Mouse (Mus musculus) heart, embryonic 10.5 days (tissue): ENCODE data around the gene Smarcb1. TPM values are rescaled to one million over a fixed set of nuclear protein-coding genes. Genes with fewer than 3 reads are reported as not detected.
A peak's percentile ranks its signal among the peaks of the same experiment; 100 is the strongest.
"Not testable (repeated sequence)": the region's sequence is repeated elsewhere in the genome, so short reads cannot be mapped to it uniquely, and the experiment has no call there.

Source experiments
- DNase-seq: peaks from one replicate; pipeline ENCODE4 v3.0.0-alpha.2; 2017; ENCODE audit warnings: low spot score
- H3K27ac ChIP-seq: fragments of 300-500 bp; sonication (generic); 2 replicates; pipeline ENCODE4 v1.5.1; 2016; ENCODE audit warnings: mild to moderate bottlenecking
- H3K27me3 ChIP-seq: fragments of 300-500 bp; sonication (generic); 2 replicates; pipeline ENCODE4 v1.6.1; 2016; ENCODE audit warnings: mild to moderate bottlenecking; ENCODE audit not compliant: poor library complexity, insufficient read depth, severe bottlenecking
- H3K36me3 ChIP-seq: fragments of 300-500 bp; sonication (generic); 2 replicates; pipeline ENCODE4 v1.6.1; 2016; ENCODE audit warnings: mild to moderate bottlenecking, moderate library complexity
- H3K4me1 ChIP-seq: fragments of 300-500 bp; sonication (generic); 2 replicates; pipeline ENCODE4 v1.6.1; 2016; ENCODE audit warnings: mild to moderate bottlenecking
- H3K4me3 ChIP-seq: fragments of 300-500 bp; sonication (generic); 2 replicates; pipeline ENCODE4 v1.5.1; 2016; ENCODE audit warnings: mild to moderate bottlenecking, moderate library complexity
- H3K9me3 ChIP-seq: fragments of 300-500 bp; sonication (generic); 2 replicates; pipeline ENCODE4 v1.6.1; 2016; ENCODE audit warnings: mild to moderate bottlenecking, moderate library complexity
- WGBS: fragments of 180-500 bp; shearing (Covaris S2); methylation state at CpG from one replicate; pipeline ENCODE4 v1.1.7; 2016; 5-methylcytosine and 5-hydroxymethylcytosine counted together
- polyA plus RNA-seq: library from polyadenylated mRNA; unstranded; fragments of >200 nt; fragmentation: Nextera tagmentation; extraction: Ambion mirVana; gene quantifications from 2 replicates; pipeline ENCODE4 v1.2.1, GENCODE M21; 2016

The Smarcb1 gene
- polyA plus RNA-seq, 1 experiment from 2014 or later: 204 TPM

DNA sequence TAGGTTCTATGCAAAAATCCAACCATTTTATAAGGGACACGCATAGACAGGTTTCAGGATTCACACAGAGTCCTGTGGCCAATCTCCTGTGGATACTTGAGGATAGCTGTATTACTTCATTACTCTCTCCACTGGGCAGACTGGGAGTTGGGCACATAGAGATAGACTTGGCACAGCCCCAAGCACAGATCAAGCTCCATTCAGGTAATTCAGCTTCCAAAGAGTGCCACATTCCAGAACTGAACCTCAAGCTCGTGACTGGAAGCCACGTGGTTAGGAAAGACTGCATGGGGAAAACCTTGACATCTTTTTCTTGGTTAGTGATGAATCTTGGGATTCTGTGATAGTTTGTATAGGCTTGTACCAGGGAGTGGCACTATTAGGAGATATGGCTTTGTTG is 42.6 kb downstream of the Smarcb1 start:
- 91% methylated on average over 3 of the region's 3 CpGs for WGBS
- H3K27me3 ChIP-seq: peaks cover 3% of the 10 kb centered on the region; the same call in 1 of the 2 replicates
- no peaks in the 10 kb centered on the region for H3K36me3 ChIP-seq
- peaks cover 14% of the 10 kb centered on the region for H3K4me1 ChIP-seq
- H3K9me3 ChIP-seq: no peaks in the 10 kb centered on the region
- H3K4me3 ChIP-seq: no peak overlapping the region
- no peak for DNase-seq
- H3K27ac ChIP-seq: no peak overlapping the region

DNA sequence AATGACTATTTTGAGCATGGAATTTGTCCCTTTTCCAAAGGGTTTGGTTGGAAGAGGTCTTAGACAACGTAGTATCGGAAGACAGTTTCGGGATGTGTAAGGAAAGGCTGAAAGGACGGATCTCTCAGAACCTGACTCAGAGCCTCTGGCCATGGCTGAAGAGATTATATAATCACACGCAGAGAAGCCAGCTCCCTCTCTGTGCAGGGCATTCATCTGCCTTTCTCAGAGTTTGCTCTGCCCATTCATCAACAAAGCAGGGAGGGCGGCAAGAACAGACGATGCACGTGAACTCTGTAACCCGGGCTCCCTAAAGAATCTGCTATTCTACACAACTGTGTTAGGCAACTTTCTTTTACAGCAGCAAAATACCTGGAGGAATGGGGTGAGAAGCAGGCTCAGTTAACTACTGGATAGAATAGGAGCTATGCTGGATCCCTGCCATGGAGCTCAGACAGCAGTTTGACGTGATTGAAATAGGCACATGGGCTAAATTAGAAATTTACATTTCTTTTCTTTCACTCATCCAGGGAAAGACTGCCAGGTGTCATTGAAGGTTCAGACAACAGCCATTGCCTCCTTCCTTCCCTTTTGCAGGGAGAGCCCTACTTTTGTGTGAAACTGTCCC is 47.8 kb downstream of the Smarcb1 start:
- peak overlapping the region; percentile 87 for H3K27ac ChIP-seq
- H3K4me3 ChIP-seq: peak overlapping the region; percentile 56
- H3K4me1 ChIP-seq: peaks cover 18% of the 10 kb centered on the region
- H3K36me3 ChIP-seq: no peaks in the 10 kb centered on the region
- WGBS: 43% methylated on average over 10 of the region's 10 CpGs
- no peaks in the 10 kb centered on the region for H3K9me3 ChIP-seq
- H3K27me3 ChIP-seq: no peaks in the 10 kb centered on the region; the same call in 1 of the 2 replicates
- no peak for DNase-seq

DNA sequence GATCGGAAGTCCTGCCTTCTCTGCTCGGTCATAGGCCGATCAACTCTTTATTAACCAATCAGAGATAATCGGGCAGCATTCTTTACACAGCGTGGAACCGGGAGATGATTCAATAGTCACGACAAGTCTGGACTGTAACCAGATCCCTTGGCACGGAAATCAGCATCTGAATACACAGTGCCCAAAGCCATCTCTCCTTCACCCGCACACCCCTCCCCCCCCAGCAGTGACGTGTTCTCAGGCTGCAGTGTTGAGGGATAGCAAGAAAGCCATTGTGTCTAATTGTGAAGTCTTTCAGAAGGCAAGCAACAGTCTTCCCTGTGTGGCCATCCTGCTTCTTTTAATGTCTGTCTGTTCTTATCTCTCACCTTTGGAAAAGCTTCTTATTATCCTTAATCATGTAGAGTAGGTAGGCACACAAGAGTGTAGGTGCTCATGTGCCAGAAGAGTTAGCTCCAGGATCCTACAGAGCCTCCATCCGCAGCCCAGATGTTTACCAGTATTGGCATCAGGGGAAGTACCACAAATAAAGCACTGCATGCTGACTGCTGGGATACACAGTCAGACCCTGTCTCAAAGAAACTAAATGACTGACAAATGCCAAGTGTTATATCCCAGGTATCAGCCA is 48.4 kb downstream of the Smarcb1 start:
- H3K9me3 ChIP-seq: no peaks in the 10 kb centered on the region
- 3% methylated on average over 11 of the region's 11 CpGs for WGBS

DNA sequence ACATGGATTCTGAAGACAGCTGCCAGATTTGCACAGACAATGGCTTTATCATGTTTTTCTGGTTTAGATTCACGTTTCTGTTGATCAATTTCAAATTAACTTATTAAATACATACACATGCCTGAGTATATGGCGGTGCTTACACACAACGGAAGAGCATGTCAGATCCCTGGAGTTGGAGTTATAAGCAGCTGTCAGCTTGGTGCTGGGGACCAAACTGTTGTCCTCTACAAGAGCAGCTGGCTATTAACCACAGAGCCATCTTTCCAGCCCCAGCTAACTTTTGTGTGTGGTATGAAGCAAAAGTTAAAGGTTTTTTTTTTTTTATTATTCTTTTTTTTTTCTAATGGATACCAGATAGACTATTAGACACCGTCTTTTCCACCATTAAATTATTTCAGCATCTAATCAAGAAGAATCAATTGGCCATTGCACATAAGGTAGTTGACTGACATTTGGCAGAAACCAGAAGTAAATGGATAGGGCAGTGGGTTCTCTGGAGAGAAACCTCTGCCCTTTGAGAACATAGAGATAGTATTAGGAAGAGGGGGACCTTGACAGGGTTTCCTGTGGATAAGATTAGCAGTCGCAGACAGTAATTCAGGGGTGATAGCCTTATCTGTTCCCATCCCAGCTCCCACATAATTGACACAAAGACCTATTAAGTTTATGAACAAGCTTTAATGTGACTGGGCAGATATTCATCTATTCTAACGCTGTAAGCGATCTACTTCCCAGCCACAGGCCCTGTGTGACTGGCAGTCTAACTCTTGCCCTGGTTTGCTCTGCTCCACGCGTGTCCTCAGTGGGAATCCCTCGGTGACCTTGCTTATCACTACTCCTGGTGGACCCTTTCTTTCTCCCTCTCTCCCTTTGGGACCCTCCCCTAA is 49.1 kb downstream of the Smarcb1 start:
- Histone ChIP-seq H3K4me1 (peaks cover 18% of the 10 kb centered on the region), H3K9me3 (no peaks in the 10 kb centered on the region), H3K36me3 (no peaks in the 10 kb centered on the region), H3K4me3 (peak overlapping the region; percentile 56), H3K27me3 (no peaks in the 10 kb centered on the region; the same call in 1 of the 2 replicates), H3K27ac (peak overlapping the region; percentile 87)
- WGBS: 34% methylated on average over 10 of the region's 10 CpGs
- DNase-seq: no peak

More for the DNA sequence above, 48.4 kb downstream of the Smarcb1 start:
- H3K27ac ChIP-seq: peak overlapping the region; percentile 87
- H3K27me3 ChIP-seq: no peaks in the 10 kb centered on the region; the same call in 1 of the 2 replicates
- H3K4me1 ChIP-seq: peaks cover 18% of the 10 kb centered on the region
- no peaks in the 10 kb centered on the region for H3K36me3 ChIP-seq
- peak overlapping the region; percentile 56 for H3K4me3 ChIP-seq
- DNase-seq: peak; percentile 88

DNA sequence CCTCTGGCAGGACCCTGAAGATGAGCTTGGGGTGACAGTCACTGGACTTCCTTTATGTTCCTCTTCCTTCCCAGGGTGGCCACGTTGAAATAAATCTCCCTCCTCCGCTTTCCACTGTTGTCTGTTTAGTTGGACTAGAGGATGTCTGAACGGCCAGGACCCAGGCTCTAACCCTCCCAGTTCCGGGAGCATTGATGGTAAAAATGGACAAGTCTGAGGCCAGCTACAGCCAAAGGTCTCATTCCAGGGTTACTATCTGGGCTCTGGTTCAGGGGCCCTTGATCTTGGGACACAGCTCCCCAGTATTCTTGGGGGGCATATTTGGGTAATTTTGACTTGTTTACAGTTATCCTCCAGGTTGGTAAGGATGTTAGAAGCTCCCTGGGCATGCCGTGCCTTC is 59.8 kb downstream of the Smarcb1 start:
- Histone ChIP-seq H3K4me1 (peaks cover 39% of the 10 kb centered on the region), H3K36me3 (peaks cover 21% of the 10 kb centered on the region), H3K27me3 (no peaks in the 10 kb centered on the region), H3K9me3 (no peaks in the 10 kb centered on the region), H3K4me3 (no peak overlapping the region), H3K27ac (peak overlapping the region; percentile 100; the same call in 1 of the 2 replicates)
- 78% methylated on average over 5 of the region's 5 CpGs for WGBS
- DNase-seq: no peak

DNA sequence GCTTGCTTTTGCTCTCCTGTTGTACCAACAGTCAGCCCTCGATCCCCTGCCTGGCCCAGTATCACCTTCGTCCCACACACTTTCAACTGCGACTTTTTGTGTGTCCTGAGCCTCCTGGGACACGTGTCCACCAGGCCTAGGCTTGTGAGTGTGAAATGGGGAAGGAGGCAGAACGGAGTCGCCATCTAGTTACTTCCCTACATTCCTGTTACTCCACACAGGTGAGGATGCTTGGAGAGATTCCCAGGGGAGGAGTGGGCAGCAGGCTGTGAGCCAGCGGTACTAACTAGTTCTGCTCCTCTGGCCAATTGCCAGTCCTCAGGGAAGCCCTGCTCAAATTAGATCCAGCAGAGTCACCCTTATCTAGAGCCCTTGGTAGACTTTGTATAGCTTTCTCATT is 60.7 kb downstream of the Smarcb1 start:
- WGBS: 26% methylated on average over 7 of the region's 7 CpGs
- Histone ChIP-seq H3K9me3 (no peaks in the 10 kb centered on the region), H3K4me3 (no peak overlapping the region), H3K4me1 (peaks cover 39% of the 10 kb centered on the region), H3K27ac (peak overlapping the region; percentile 100), H3K36me3 (peaks cover 29% of the 10 kb centered on the region), H3K27me3 (no peaks in the 10 kb centered on the region)
- no peak for DNase-seq

DNA sequence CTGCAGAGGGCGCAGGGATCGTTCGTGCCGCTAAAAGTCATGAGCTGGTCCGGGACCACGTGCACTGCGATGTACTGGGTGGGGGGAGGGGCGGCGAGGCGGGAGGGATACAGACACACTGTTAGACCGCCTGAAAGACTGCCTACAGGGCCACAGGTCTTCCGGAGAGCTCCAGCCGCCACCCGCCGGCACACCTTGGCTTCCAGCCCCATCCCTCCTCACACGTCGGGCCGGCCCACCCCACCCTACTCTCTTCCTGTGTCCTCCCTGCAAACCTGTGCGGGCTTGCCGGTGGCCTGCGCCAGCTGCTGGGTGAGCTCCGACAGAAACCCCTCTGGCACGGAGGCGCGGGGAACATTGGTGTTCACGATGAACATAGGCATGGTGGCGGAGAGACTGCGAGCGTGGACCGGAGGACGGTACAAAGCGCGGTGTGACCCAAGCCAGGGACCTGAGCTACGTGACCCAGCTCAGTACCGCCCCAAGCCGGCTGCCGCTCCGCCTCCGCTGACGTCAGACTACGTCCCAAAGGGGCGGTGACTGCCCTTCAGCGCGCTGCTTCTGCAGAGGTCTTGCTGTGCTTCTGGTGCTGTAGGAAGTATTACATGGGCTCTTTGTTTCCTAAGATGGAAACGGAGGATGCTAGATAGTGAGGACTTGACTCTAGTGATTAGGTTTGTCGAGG is 61.5 kb downstream of the Smarcb1 start, which contains the start of gene Mif:
Gene Mif (minus strand): TSS at position 455 of the 685 bp plus-strand sequence.
- Histone ChIP-seq H3K27ac (peak within 1 kb of the TSS; percentile 100), H3K36me3 (peaks cover 29% of the 10 kb centered on the region), H3K4me1 (peaks cover 39% of the 10 kb centered on the region), H3K4me3 (peak within 1 kb of the TSS; percentile 88)
- peak; percentile 98 for DNase-seq
- H3K27me3 ChIP-seq, H3K9me3 ChIP-seq: not testable (repeated sequence)
- WGBS: under 1% methylated on average over 46 of the region's 46 CpGs

DNA sequence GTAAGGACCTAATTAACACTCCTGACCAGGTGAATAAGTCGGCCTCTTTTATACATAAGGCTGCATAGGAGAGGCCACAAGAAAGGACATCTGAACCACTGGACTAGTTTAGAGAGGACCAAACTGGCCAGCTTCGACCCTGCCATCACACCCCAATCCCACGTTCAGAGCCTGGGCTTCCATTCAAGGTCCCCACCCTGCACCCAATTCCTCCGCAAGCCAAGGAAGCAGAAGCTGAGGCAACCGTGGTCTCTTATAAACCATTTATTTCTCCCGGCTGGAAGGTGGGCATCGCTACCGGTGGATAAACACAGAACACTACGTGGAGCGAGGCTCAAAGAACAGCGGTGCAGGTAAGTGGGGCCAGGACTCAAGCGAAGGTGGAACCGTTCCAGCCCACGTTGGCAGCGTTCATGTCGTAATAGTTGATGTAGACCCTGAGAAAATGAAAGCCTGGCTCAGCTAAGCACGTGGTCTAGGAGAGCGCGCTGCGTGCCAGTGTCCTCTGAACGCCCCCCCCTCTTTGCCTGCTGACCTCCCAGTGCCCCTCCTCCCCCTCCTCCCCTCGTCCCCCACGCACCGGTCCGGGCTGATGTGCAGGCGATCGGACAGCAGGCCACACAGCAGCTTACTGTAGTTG is 62.2 kb downstream of the Smarcb1 start:
- H3K9me3 ChIP-seq: no peaks in the 10 kb centered on the region
- peaks cover 39% of the 10 kb centered on the region for H3K4me1 ChIP-seq
- DNase-seq: peak; percentile 89
- 2% methylated on average over 27 of the region's 27 CpGs for WGBS
- H3K27me3 ChIP-seq: no peaks in the 10 kb centered on the region
- H3K27ac ChIP-seq: peak overlapping the region; percentile 100
- H3K4me3 ChIP-seq: peak overlapping the region; percentile 88
- H3K36me3 ChIP-seq: peaks cover 29% of the 10 kb centered on the region

DNA sequence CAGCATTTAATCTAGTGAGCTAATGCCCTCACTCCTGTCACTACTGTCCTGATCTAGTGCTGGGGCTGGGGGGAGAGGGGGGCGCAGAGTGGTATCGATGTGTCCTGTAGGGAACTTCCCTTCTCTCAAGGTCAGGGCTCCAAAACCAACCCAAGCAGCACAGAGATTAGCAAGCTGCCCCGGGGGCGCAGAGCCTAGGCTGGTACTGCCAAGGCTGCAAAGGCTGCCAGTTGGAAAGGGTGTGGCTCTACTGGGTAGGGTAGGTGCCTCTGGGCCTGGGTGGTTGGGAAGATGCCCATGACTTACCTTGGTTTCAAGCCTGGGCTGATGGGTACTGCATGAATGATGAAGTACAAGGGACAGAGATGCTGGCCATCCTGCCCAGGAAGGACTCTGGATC is 63.8 kb downstream of the Smarcb1 start:
- no peak for DNase-seq
- peaks cover 29% of the 10 kb centered on the region for H3K36me3 ChIP-seq
- peaks cover 39% of the 10 kb centered on the region for H3K4me1 ChIP-seq
- WGBS: 93% methylated on average over 4 of the region's 4 CpGs
- no peaks in the 10 kb centered on the region for H3K9me3 ChIP-seq
- no peaks in the 10 kb centered on the region for H3K27me3 ChIP-seq
- 0 out of 2 replicates have a peak overlapping the region, but pooled peaks have one; percentile 1 for H3K4me3 ChIP-seq
- no peak overlapping the region for H3K27ac ChIP-seq

DNA sequence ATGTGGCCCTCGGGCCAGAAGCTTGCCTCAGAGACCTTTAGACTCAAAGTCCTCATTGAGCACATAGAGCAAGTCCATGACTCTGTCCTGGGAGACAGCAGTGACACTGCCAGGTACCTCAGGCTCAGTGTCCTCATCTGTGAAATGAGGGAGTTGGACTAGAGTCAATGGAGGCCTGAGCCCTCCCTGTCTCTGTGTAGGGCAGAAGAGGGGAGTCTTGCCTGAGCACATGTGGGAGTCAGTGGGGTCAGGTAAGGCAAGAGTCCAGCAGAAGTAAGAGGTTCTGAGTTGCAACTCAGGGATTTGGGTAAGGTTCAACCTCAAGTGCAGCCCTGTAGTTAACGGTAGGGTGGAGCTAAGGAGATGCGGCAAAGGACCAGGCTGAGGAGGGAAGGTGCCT is 64.4 kb downstream of the Smarcb1 start:
- DNase-seq: no peak
- Histone ChIP-seq H3K27ac (no peak overlapping the region), H3K4me3 (no peak overlapping the region), H3K4me1 (peaks cover 39% of the 10 kb centered on the region), H3K36me3 (peaks cover 29% of the 10 kb centered on the region), H3K9me3 (no peaks in the 10 kb centered on the region), H3K27me3 (no peaks in the 10 kb centered on the region)
- WGBS: 79% methylated on average over 3 of the region's 3 CpGs

DNA sequence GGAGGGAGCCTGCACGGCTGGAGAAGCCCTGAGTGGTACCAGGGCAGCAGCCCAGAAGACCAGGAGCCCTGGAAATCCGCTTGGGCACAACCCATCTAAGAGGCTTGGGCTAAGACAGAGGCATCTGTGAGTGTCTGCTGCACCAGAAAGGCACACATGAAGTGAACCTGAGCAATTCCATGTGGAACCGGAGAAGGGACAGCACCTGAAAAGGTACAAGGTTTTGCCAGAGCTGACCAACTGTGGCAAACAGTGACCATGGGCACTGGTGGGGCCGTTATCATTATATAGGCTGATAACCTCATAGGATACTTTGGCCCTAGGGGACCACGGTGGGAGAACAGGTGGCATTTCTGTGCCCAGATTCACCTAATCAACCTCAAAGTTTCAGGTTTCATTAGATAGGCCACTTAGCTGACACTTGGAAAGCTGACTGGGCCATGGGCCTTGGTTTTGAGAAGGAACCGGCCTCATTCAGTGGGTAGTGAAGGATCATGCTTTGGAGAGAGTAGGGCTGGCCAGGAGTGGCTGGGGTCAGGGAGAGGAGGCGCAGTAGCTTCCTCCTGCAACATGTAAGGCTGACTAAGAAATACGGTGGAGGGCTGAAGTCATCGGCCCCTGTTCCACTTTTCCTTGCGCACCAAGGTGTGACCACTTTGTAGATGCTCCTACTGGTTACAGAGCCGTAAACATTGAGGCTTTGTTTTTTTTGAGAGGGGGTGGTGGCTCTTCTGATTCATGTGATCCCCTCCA is 65.1 kb downstream of the Smarcb1 start:
- Histone ChIP-seq H3K27ac (no peak overlapping the region), H3K27me3 (no peaks in the 10 kb centered on the region)
- 72% methylated on average over 11 of the region's 11 CpGs for WGBS

More for the DNA sequence above, 65.1 kb downstream of the Smarcb1 start:
- Histone ChIP-seq H3K9me3 (no peaks in the 10 kb centered on the region), H3K4me3 (no peak overlapping the region), H3K36me3 (peaks cover 29% of the 10 kb centered on the region), H3K4me1 (peaks cover 36% of the 10 kb centered on the region)
- DNase-seq: no peak
